Mouse (Mus musculus): ENCODE measurements at regions not wholly inside any gene's neighbourhood (a gene's known extent, or its start where the extent isn't known, plus 50 kb on each side); places are given as distances from the start of the nearest gene placed in this dataset.
"Not testable (repeated sequence)": the region's sequence is repeated elsewhere in the genome, so short reads cannot be mapped to it uniquely, and the experiment has no call there.

- no peak for DNase-seq (ENCODE audit: low read depth, low spot score)
These were observed 147.5 kb upstream of the Sfswap start for GRCm38 (mm10) chr5:129353549-129353948.

- no peak for DNase-seq (ENCODE audit: low read depth, low spot score)
These were observed 146.1 kb upstream of the Sfswap start for GRCm38 (mm10) chr5:129354877-129355276.

- DNase-seq (ENCODE audit: low read depth, low spot score): no peak
These were observed 139.5 kb upstream of the Sfswap start for GRCm38 (mm10) chr5:129361527-129361926.

GRCm38 (mm10) chr5:129363189-129363588, 137.8 kb upstream of the Sfswap start:
- DNase-seq (ENCODE audit: low read depth, low spot score): no peak

- no peak for DNase-seq (ENCODE audit: low read depth, low spot score)
These were observed 136.0 kb upstream of the Sfswap start for GRCm38 (mm10) chr5:129365026-129365425.

GRCm38 (mm10) chr5:129367266-129367665, 133.8 kb upstream of the Sfswap start:
- no peak for DNase-seq (ENCODE audit: low read depth, low spot score)

GRCm38 (mm10) chr5:129380861-129381260, 120.2 kb upstream of the Sfswap start:
- no peak for DNase-seq (ENCODE audit: low read depth, low spot score)

- no peak for DNase-seq (ENCODE audit: low read depth, low spot score)
These were observed 116.0 kb upstream of the Sfswap start for GRCm38 (mm10) chr5:129384976-129385375.

GRCm38 (mm10) chr5:129385965-129386643, 114.9 kb upstream of the Sfswap start:
- not testable (repeated sequence) for DNase-seq (ENCODE audit: low read depth, low spot score)

GRCm38 (mm10) chr5:129386671-129387070, 114.3 kb upstream of the Sfswap start:
- not testable (repeated sequence) for DNase-seq (ENCODE audit: low read depth, low spot score)

- DNase-seq (ENCODE audit: low read depth, low spot score): no peak
These were observed 113.7 kb upstream of the Sfswap start for GRCm38 (mm10) chr5:129387301-129387700.

- peak; percentile 49 for DNase-seq (ENCODE audit: low read depth, low spot score)
These were observed 110.1 kb upstream of the Sfswap start for GRCm38 (mm10) chr5:129390921-129391371.

GRCm38 (mm10) chr5:129393150-129393549, 107.9 kb upstream of the Sfswap start:
- no peak for DNase-seq (ENCODE audit: low read depth, low spot score)

GRCm38 (mm10) chr5:129393606-129394255, 107.3 kb upstream of the Sfswap start:
- no peak for DNase-seq (ENCODE audit: low read depth, low spot score)

GRCm38 (mm10) chr5:129394416-129394815, 106.6 kb upstream of the Sfswap start:
- DNase-seq (ENCODE audit: low read depth, low spot score): no peak

- DNase-seq (ENCODE audit: low read depth, low spot score): no peak
These were observed 103.7 kb upstream of the Sfswap start for GRCm38 (mm10) chr5:129397311-129397710.

GRCm38 (mm10) chr5:129406259-129406658, 94.8 kb upstream of the Sfswap start:
- DNase-seq (ENCODE audit: low read depth, low spot score): no peak

GRCm38 (mm10) chr5:129409440-129410004, 91.5 kb upstream of the Sfswap start:
- DNase-seq (ENCODE audit: low read depth, low spot score): no peak

- DNase-seq (ENCODE audit: low read depth, low spot score): peak; percentile 56
These were observed 88.9 kb upstream of the Sfswap start for GRCm38 (mm10) chr5:129412161-129412560.

GRCm38 (mm10) chr5:129414960-129415706, 85.9 kb upstream of the Sfswap start:
- DNase-seq (ENCODE audit: low read depth, low spot score): no peak

- DNase-seq (ENCODE audit: low read depth, low spot score): no peak
These were observed 84.6 kb upstream of the Sfswap start for GRCm38 (mm10) chr5:129416425-129416824.

GRCm38 (mm10) chr5:129417516-129417915, 83.5 kb upstream of the Sfswap start:
- peak; percentile 43 for DNase-seq (ENCODE audit: low read depth, low spot score)
